Mouse (Mus musculus): ENCODE data around the gene Prss57. TPM values are rescaled to one million over a fixed set of nuclear protein-coding genes. Genes with fewer than 3 reads are reported as not detected.

Gene Prss57
- not detected for polyA plus RNA-seq (2014; fragmentation: Illumina TruSeq; extraction: RNeasy Lipid Tissue Mini Kit (QIAGEN cat#74804); ENCODE audit: low replicate concordance)

GRCm38 (mm10) chr10:79790861-79791260 lies at the start of gene Prss57:
Gene Prss57 (minus strand): TSS chr10:79790961.

GRCm38 (mm10) chr10:79820782-79821181 lies 30.0 kb upstream of the Prss57 start, which contains the start of gene Misp:
Gene Misp (plus strand): TSS chr10:79820989.

GRCm38 (mm10) chr10:79793051-79793737 lies 2.4 kb upstream of the Prss57 start, which contains the start of gene Palm:
Gene Palm (plus strand): TSS chr10:79793572.

GRCm38 (mm10) chr10:79777103-79777531 lies 13.6 kb downstream of the Prss57 start, which contains the start of gene Fstl3:
Gene Fstl3 (plus strand): TSS chr10:79777272.

GRCm38 (mm10) chr10:79766508-79767325 lies 24.0 kb downstream of the Prss57 start, which contains the start of gene Rnf126:
Gene Rnf126 (minus strand): TSS chr10:79766952.

GRCm38 (mm10) chr10:79754856-79755516 lies 35.8 kb downstream of the Prss57 start, which contains the start of gene Fgf22:
Gene Fgf22 (plus strand): TSS chr10:79755076.

GRCm38 (mm10) chr10:79745898-79746773 lies 44.6 kb downstream of the Prss57 start, which contains the start of gene Polrmt:
Gene Polrmt (minus strand): TSS chr10:79746581.

Other genes starting within 250 kb of the Prss57 start
- gene Mier2, start 235.8 kb downstream of the Prss57 start, polyA plus RNA-seq (2014; fragmentation: Illumina TruSeq; extraction: RNeasy Lipid Tissue Mini Kit (QIAGEN cat#74804); ENCODE audit: low replicate concordance): not detected
- not detected for gene Theg, start 203.6 kb downstream of the Prss57 start, polyA plus RNA-seq (2014; fragmentation: Illumina TruSeq; extraction: RNeasy Lipid Tissue Mini Kit (QIAGEN cat#74804); ENCODE audit: low replicate concordance)
- 0.11 TPM for gene C2cd4c, start 176.9 kb downstream of the Prss57 start, polyA plus RNA-seq (2014; fragmentation: Illumina TruSeq; extraction: RNeasy Lipid Tissue Mini Kit (QIAGEN cat#74804); ENCODE audit: low replicate concordance)
- 0.30 TPM for gene Shc2, start 153.0 kb downstream of the Prss57 start, polyA plus RNA-seq (2014; fragmentation: Illumina TruSeq; extraction: RNeasy Lipid Tissue Mini Kit (QIAGEN cat#74804); ENCODE audit: low replicate concordance)
- gene Odf3l2, start 145.2 kb downstream of the Prss57 start, polyA plus RNA-seq (2014; fragmentation: Illumina TruSeq; extraction: RNeasy Lipid Tissue Mini Kit (QIAGEN cat#74804); ENCODE audit: low replicate concordance): not detected
- gene Madcam1, start 126.4 kb downstream of the Prss57 start, polyA plus RNA-seq (2014; fragmentation: Illumina TruSeq; extraction: RNeasy Lipid Tissue Mini Kit (QIAGEN cat#74804); ENCODE audit: low replicate concordance): not detected
- gene Tpgs1, start 121.6 kb downstream of the Prss57 start, polyA plus RNA-seq (2014; fragmentation: Illumina TruSeq; extraction: RNeasy Lipid Tissue Mini Kit (QIAGEN cat#74804); ENCODE audit: low replicate concordance): not detected
- gene Cdc34, start 108.8 kb downstream of the Prss57 start, polyA plus RNA-seq (2014; fragmentation: Illumina TruSeq; extraction: RNeasy Lipid Tissue Mini Kit (QIAGEN cat#74804); ENCODE audit: low replicate concordance): not detected
- gene Gzmm, start 101.9 kb downstream of the Prss57 start, polyA plus RNA-seq (2014; fragmentation: Illumina TruSeq; extraction: RNeasy Lipid Tissue Mini Kit (QIAGEN cat#74804); ENCODE audit: low replicate concordance): not detected
- 328 TPM for gene Bsg, start 86.5 kb downstream of the Prss57 start, polyA plus RNA-seq (2014; fragmentation: Illumina TruSeq; extraction: RNeasy Lipid Tissue Mini Kit (QIAGEN cat#74804); ENCODE audit: low replicate concordance)
- not detected for gene Hcn2, start 74.3 kb downstream of the Prss57 start, polyA plus RNA-seq (2014; fragmentation: Illumina TruSeq; extraction: RNeasy Lipid Tissue Mini Kit (QIAGEN cat#74804); ENCODE audit: low replicate concordance)
- not detected for gene Polrmt, start 44.4 kb downstream of the Prss57 start, polyA plus RNA-seq (2014; fragmentation: Illumina TruSeq; extraction: RNeasy Lipid Tissue Mini Kit (QIAGEN cat#74804); ENCODE audit: low replicate concordance)
- gene Fgf22, start 35.9 kb downstream of the Prss57 start, polyA plus RNA-seq (2014; fragmentation: Illumina TruSeq; extraction: RNeasy Lipid Tissue Mini Kit (QIAGEN cat#74804); ENCODE audit: low replicate concordance): not detected
- gene Rnf126, start 24.0 kb downstream of the Prss57 start, polyA plus RNA-seq (2014; fragmentation: Illumina TruSeq; extraction: RNeasy Lipid Tissue Mini Kit (QIAGEN cat#74804); ENCODE audit: low replicate concordance): 0.41 TPM
- 0.45 TPM for gene Fstl3, start 13.7 kb downstream of the Prss57 start, polyA plus RNA-seq (2014; fragmentation: Illumina TruSeq; extraction: RNeasy Lipid Tissue Mini Kit (QIAGEN cat#74804); ENCODE audit: low replicate concordance)
- not detected for gene Palm, start 2.6 kb upstream of the Prss57 start, polyA plus RNA-seq (2014; fragmentation: Illumina TruSeq; extraction: RNeasy Lipid Tissue Mini Kit (QIAGEN cat#74804); ENCODE audit: low replicate concordance)
- gene Misp, start 30.0 kb upstream of the Prss57 start, polyA plus RNA-seq (2014; fragmentation: Illumina TruSeq; extraction: RNeasy Lipid Tissue Mini Kit (QIAGEN cat#74804); ENCODE audit: low replicate concordance): 3.9 TPM
- 52.9 TPM for gene Ptbp1, start 63.5 kb upstream of the Prss57 start, polyA plus RNA-seq (2014; fragmentation: Illumina TruSeq; extraction: RNeasy Lipid Tissue Mini Kit (QIAGEN cat#74804); ENCODE audit: low replicate concordance)
- gene Prtn3, start 83.5 kb upstream of the Prss57 start, polyA plus RNA-seq (2014; fragmentation: Illumina TruSeq; extraction: RNeasy Lipid Tissue Mini Kit (QIAGEN cat#74804); ENCODE audit: low replicate concordance): not detected
- not detected for gene Plppr3, start 83.7 kb upstream of the Prss57 start, polyA plus RNA-seq (2014; fragmentation: Illumina TruSeq; extraction: RNeasy Lipid Tissue Mini Kit (QIAGEN cat#74804); ENCODE audit: low replicate concordance)
- not detected for gene Elane, start 95.3 kb upstream of the Prss57 start, polyA plus RNA-seq (2014; fragmentation: Illumina TruSeq; extraction: RNeasy Lipid Tissue Mini Kit (QIAGEN cat#74804); ENCODE audit: low replicate concordance)
- 0.67 TPM for gene Cfd, start 99.9 kb upstream of the Prss57 start, polyA plus RNA-seq (2014; fragmentation: Illumina TruSeq; extraction: RNeasy Lipid Tissue Mini Kit (QIAGEN cat#74804); ENCODE audit: low replicate concordance)
- gene Med16, start 118.0 kb upstream of the Prss57 start, polyA plus RNA-seq (2014; fragmentation: Illumina TruSeq; extraction: RNeasy Lipid Tissue Mini Kit (QIAGEN cat#74804); ENCODE audit: low replicate concordance): 0.11 TPM
- gene Gm26602, start 119.9 kb upstream of the Prss57 start, polyA plus RNA-seq (2014; fragmentation: Illumina TruSeq; extraction: RNeasy Lipid Tissue Mini Kit (QIAGEN cat#74804); ENCODE audit: low replicate concordance): not detected
- gene Kiss1r, start 126.0 kb upstream of the Prss57 start, polyA plus RNA-seq (2014; fragmentation: Illumina TruSeq; extraction: RNeasy Lipid Tissue Mini Kit (QIAGEN cat#74804); ENCODE audit: low replicate concordance): not detected
- 1.5 TPM for gene R3hdm4, start 130.2 kb upstream of the Prss57 start, polyA plus RNA-seq (2014; fragmentation: Illumina TruSeq; extraction: RNeasy Lipid Tissue Mini Kit (QIAGEN cat#74804); ENCODE audit: low replicate concordance)
- 2.3 TPM for gene Arid3a, start 136.1 kb upstream of the Prss57 start, polyA plus RNA-seq (2014; fragmentation: Illumina TruSeq; extraction: RNeasy Lipid Tissue Mini Kit (QIAGEN cat#74804); ENCODE audit: low replicate concordance)
- 1.0 TPM for gene Wdr18, start 169.2 kb upstream of the Prss57 start, polyA plus RNA-seq (2014; fragmentation: Illumina TruSeq; extraction: RNeasy Lipid Tissue Mini Kit (QIAGEN cat#74804); ENCODE audit: low replicate concordance)
- not detected for gene Grin3b, start 179.8 kb upstream of the Prss57 start, polyA plus RNA-seq (2014; fragmentation: Illumina TruSeq; extraction: RNeasy Lipid Tissue Mini Kit (QIAGEN cat#74804); ENCODE audit: low replicate concordance)
- 0.45 TPM for gene Tmem259, start 193.4 kb upstream of the Prss57 start, polyA plus RNA-seq (2014; fragmentation: Illumina TruSeq; extraction: RNeasy Lipid Tissue Mini Kit (QIAGEN cat#74804); ENCODE audit: low replicate concordance)
- gene Cnn2, start 197.6 kb upstream of the Prss57 start, polyA plus RNA-seq (2014; fragmentation: Illumina TruSeq; extraction: RNeasy Lipid Tissue Mini Kit (QIAGEN cat#74804); ENCODE audit: low replicate concordance): 1.9 TPM
- 0.11 TPM for gene Abca7, start 205.5 kb upstream of the Prss57 start, polyA plus RNA-seq (2014; fragmentation: Illumina TruSeq; extraction: RNeasy Lipid Tissue Mini Kit (QIAGEN cat#74804); ENCODE audit: low replicate concordance)
- 0.19 TPM for gene Arhgap45, start 225.7 kb upstream of the Prss57 start, polyA plus RNA-seq (2014; fragmentation: Illumina TruSeq; extraction: RNeasy Lipid Tissue Mini Kit (QIAGEN cat#74804); ENCODE audit: low replicate concordance)
- not detected for gene Polr2e, start 248.8 kb upstream of the Prss57 start, polyA plus RNA-seq (2014; fragmentation: Illumina TruSeq; extraction: RNeasy Lipid Tissue Mini Kit (QIAGEN cat#74804); ENCODE audit: low replicate concordance)

Measured in small intestine, adult 10 weeks (tissue).